Mouse (Mus musculus): ENCODE data around the gene Morc3. TPM values are rescaled to one million over a fixed set of nuclear protein-coding genes. Genes with fewer than 3 reads are reported as not detected.
"Not testable (repeated sequence)": the region's sequence is repeated elsewhere in the genome, so short reads cannot be mapped to it uniquely, and the experiment has no call there.

Gene Morc3
- total RNA-seq, 2 experiments from 2014 or later, result 32.3 to 63.2 TPM

- no peak for ATAC-seq (replicated peaks; ENCODE audit: low FRiP score, poor library complexity, severe bottlenecking)
These were observed 14.6 kb upstream of the Morc3 start for GRCm38 (mm10) chr16:93817371-93817770.

DNA sequence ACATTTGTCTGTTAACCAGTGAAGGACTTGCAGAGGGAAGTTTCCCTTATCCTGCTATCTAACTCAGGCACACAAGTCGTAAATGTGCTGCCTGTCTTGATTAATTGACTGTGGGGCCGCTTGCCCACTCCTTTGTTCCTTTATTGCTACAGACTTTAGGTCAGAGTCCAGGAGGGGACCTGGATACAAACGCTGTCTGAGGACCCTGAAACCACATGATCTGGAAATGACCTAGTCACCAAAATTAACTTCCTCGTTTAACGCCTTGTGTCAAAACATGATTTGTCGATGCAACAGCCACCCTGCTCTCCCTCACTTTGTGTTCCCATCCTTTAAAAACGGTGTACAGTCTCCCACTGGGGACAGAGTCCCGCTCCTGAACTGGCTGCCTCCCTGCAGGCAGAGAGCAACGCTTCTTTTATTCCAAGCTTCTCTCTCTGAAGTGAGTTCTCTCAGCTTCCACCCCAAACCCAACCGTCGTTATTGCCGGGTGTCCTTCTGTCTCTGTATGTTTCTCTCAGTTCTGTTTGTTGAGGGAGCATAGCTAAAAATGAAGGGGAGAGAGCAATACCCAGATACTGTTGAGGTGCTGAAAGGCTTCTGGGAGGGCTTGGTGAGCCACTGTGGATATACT lies 13.1 kb upstream of the Morc3 start:
- ATAC-seq (replicated peaks; ENCODE audit: low FRiP score, poor library complexity, severe bottlenecking), result peak; percentile 46

DNA sequence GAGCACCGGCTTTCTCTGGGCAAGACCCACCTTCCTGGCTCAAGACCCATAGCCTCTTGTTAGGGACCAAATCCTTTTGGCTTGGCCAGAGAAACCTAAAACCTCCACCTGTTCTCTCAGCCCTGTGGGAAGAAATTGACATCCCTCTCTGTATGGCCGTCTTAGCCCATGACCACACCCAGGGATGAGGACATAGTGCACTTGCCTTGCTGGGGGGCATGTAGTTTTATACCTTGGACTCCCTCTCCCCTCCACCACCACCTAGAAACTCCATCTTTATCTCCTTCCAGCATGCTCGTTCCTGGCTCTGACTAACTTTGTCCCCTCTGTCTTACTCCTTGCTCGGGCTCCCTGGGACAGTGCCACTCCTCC lies 12.6 kb upstream of the Morc3 start:
- 0 out of 2 replicates have a peak, but pooled peaks have one; percentile 18 for ATAC-seq (replicated peaks; ENCODE audit: low FRiP score, poor library complexity, severe bottlenecking)

GRCm38 (mm10) chr16:93820040-93820439 lies 11.9 kb upstream of the Morc3 start:
- no peak for ATAC-seq (replicated peaks; ENCODE audit: low FRiP score, poor library complexity, severe bottlenecking)

GRCm38 (mm10) chr16:93821706-93822105 lies 10.2 kb upstream of the Morc3 start:
- ATAC-seq (replicated peaks; ENCODE audit: low FRiP score, poor library complexity, severe bottlenecking), result no peak

- not testable (repeated sequence) for ATAC-seq (replicated peaks; ENCODE audit: low FRiP score, poor library complexity, severe bottlenecking)
These were observed 9.3 kb upstream of the Morc3 start for GRCm38 (mm10) chr16:93822433-93823225.

DNA sequence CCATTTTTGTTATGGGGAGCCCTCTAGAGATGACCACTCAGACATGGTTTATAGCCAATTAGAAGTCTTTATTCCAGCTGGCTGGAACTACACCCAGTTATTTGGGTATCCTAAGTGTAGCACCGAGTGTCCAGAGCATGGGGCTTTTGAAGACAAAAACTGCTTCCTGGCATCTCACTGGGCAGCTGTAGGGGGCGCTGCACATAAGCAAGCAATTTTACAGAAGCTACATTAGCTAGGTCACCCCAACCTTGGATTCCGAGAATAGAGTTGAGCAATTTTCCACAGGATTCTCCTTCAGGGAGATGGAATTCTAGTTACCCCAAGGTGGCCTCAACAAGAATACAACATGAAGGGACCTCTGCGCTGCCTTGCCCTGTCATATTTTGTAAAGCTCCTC lies 7.1 kb upstream of the Morc3 start:
- ATAC-seq (replicated peaks; ENCODE audit: low FRiP score, poor library complexity, severe bottlenecking), result no peak

DNA sequence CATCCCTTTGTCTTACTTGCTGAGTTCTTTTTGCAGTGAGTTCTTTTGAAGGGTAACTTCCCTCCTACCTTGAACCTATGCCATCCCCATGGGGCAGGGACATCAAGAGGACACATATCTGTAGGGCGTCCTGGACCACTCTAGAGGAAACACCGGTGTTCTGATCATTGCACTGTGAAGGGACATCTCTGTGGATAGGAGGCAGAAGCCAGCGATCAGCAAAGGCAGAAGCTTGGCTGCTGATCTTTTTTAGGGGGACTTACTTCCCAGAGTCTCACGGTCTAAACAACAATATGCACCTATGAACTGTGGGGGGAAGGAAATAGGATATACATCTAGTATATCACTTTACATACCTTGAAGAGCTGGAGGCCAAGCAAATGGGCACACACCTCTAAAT lies 6.5 kb upstream of the Morc3 start:
- no peak for ATAC-seq (replicated peaks; ENCODE audit: low FRiP score, poor library complexity, severe bottlenecking)

GRCm38 (mm10) chr16:93826054-93826453 lies 5.9 kb upstream of the Morc3 start:
- no peak for ATAC-seq (replicated peaks; ENCODE audit: low FRiP score, poor library complexity, severe bottlenecking)

GRCm38 (mm10) chr16:93826478-93826877 lies 5.4 kb upstream of the Morc3 start:
- not testable (repeated sequence) for ATAC-seq (replicated peaks; ENCODE audit: low FRiP score, poor library complexity, severe bottlenecking)

DNA sequence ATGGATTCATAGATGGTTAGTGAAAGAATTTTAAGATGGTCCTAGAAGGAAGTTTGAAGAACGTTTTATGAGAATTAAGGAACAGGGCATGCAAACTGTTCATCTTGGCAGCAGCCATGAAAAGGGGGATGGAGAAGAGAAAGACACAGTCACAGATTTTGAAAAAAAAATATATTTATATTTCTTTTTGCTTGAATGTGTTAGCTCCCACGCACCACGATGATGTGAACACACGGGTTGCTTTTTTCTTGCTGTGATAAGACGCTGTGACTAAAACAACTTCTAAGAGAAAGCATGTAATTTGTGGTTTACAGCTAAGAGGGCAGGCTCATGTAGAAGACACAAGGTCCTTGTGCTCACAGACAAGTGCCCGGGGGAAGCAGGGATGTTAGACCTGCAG lies 5.0 kb upstream of the Morc3 start:
- no peak for ATAC-seq (replicated peaks; ENCODE audit: low FRiP score, poor library complexity, severe bottlenecking)

GRCm38 (mm10) chr16:93829526-93829925 lies 2.4 kb upstream of the Morc3 start:
- ATAC-seq (replicated peaks; ENCODE audit: low FRiP score, poor library complexity, severe bottlenecking), result no peak

GRCm38 (mm10) chr16:93830071-93830470 lies 1.9 kb upstream of the Morc3 start:
- ATAC-seq (replicated peaks; ENCODE audit: low FRiP score, poor library complexity, severe bottlenecking), result no peak

- no peak for ATAC-seq (replicated peaks; ENCODE audit: low FRiP score, poor library complexity, severe bottlenecking)
These were observed 1.0 kb upstream of the Morc3 start for GRCm38 (mm10) chr16:93830916-93831315.

GRCm38 (mm10) chr16:93832451-93833276 lies 743 bp downstream of the Morc3 start:
- ATAC-seq (replicated peaks; ENCODE audit: low FRiP score, poor library complexity, severe bottlenecking), result peak; percentile 42

GRCm38 (mm10) chr16:93833551-93833950 lies 1.6 kb downstream of the Morc3 start:
- no peak for ATAC-seq (replicated peaks; ENCODE audit: low FRiP score, poor library complexity, severe bottlenecking)

- no peak for ATAC-seq (replicated peaks; ENCODE audit: low FRiP score, poor library complexity, severe bottlenecking)
These were observed 2.2 kb downstream of the Morc3 start for GRCm38 (mm10) chr16:93834076-93834475.

- 0 out of 2 replicates have a peak, but pooled peaks have one; percentile 29 for ATAC-seq (replicated peaks; ENCODE audit: low FRiP score, poor library complexity, severe bottlenecking)
These were observed 7.1 kb downstream of the Morc3 start for GRCm38 (mm10) chr16:93839049-93839448.

- 0 out of 2 replicates have a peak, but pooled peaks have one; percentile 26 for ATAC-seq (replicated peaks; ENCODE audit: low FRiP score, poor library complexity, severe bottlenecking)
These were observed 18.6 kb downstream of the Morc3 start for GRCm38 (mm10) chr16:93850527-93850926.

- ATAC-seq (replicated peaks; ENCODE audit: low FRiP score, poor library complexity, severe bottlenecking), result no peak
These were observed 28.0 kb downstream of the Morc3 start for GRCm38 (mm10) chr16:93859967-93860366.
